Mouse (Mus musculus): ENCODE measurements around the gene Cacng2. TPM values are rescaled to one million over a fixed set of nuclear protein-coding genes. Genes with fewer than 3 reads are reported as not detected.

Gene Cacng2
- not detected in 2 replicates for polyA plus RNA-seq (2016; fragmentation: Nextera tagmentation; extraction: Ambion mirVana)

DNA sequence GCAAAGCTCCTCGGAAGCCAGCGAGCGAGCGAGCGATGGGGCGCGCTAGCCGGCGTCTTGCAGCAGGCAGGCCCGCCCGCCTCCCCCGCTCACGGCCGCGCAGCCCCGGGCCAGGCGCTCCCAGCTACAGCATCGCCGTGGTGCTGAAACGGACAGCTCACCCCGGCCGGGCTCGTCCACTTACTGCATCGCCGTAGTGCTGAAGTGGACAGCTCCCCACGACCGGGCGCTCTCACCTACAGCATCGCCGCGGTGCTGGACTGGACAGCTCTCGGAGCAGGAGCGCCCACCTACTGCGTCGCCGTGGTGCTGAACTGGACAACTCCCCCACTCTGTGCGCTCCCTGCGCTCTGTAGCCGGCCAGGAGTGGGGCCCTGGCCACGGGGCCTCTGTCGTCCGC lies at the start of gene Cacng2:
Gene Cacng2, minus strand, starts transcription at position 325 of the 400 bp plus-strand sequence.
- Histone ChIP-seq H3K9me3 (replicated peaks) (no peaks in the 10 kb centered on the region), H3K36me3 (no peaks in the 10 kb centered on the region), H3K27me3 (ENCODE audit: low read depth, poor library complexity, severe bottlenecking) (peaks cover 29% of the 10 kb centered on the region), H3K4me3 (peak within 1 kb of the TSS; percentile 43), H3K4me1 (peaks cover 7% of the 10 kb centered on the region), H3K27ac (no peak within 1 kb of the TSS)
- peak; percentile 100 for DNase-seq (ENCODE audit: low spot score)
- under 1% methylated on average over 40 of the region's 42 CpGs for WGBS

GRCm38 (mm10) chr15:78169566-78169965 lies 49.7 kb upstream of the Cacng2 start:
- peaks cover 35% of the 10 kb centered on the region for H3K36me3 ChIP-seq
- no peaks in the 10 kb centered on the region for H3K27me3 ChIP-seq (ENCODE audit: low read depth, poor library complexity, severe bottlenecking)
- H3K9me3 ChIP-seq (replicated peaks): no peaks in the 10 kb centered on the region
- WGBS: 87% methylated on average over 11 of the region's 11 CpGs
- H3K4me1 ChIP-seq: peaks cover 22% of the 10 kb centered on the region
- H3K4me3 ChIP-seq: no peak overlapping the region
- no peak for DNase-seq (ENCODE audit: low spot score)
- no peak overlapping the region for H3K27ac ChIP-seq

GRCm38 (mm10) chr15:78165292-78165691 lies 45.5 kb upstream of the Cacng2 start:
- H3K27ac ChIP-seq: no peak overlapping the region
- peaks cover 4% of the 10 kb centered on the region for H3K4me1 ChIP-seq
- 84% methylated on average over 4 of the region's 4 CpGs for WGBS
- no peak overlapping the region for H3K4me3 ChIP-seq
- H3K36me3 ChIP-seq: peaks cover 62% of the 10 kb centered on the region
- no peaks in the 10 kb centered on the region for H3K9me3 ChIP-seq (replicated peaks)
- no peaks in the 10 kb centered on the region for H3K27me3 ChIP-seq (ENCODE audit: low read depth, poor library complexity, severe bottlenecking)
- no peak for DNase-seq (ENCODE audit: low spot score)

DNA sequence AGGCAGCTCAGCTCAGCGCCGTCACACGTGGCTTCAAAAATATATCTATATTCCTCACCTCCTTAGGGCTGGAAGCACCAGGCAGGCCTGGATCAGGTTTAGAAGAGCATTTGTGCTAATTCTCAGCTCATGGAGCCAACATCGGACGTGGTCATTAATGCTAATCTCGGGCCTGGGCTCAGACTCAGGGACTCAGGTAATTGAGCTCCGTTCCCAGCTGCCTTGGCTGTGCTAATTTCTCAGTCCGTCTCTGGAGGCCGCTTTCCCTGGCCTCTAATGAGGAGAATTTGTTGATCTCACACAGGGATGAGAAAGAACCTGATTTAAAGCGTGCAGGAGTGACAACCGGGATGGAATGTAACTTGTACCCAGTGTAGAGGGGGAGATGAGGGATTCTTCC lies 44.6 kb upstream of the Cacng2 start:
- H3K36me3 ChIP-seq: peaks cover 64% of the 10 kb centered on the region
- WGBS: 91% methylated on average over 11 of the region's 11 CpGs

GRCm38 (mm10) chr15:78161946-78162345 lies 42.1 kb upstream of the Cacng2 start:
- DNase-seq (ENCODE audit: low spot score): no peak
- Histone ChIP-seq H3K4me1 (no peaks in the 10 kb centered on the region), H3K4me3 (no peak overlapping the region), H3K36me3 (peaks cover 57% of the 10 kb centered on the region), H3K27me3 (ENCODE audit: low read depth, poor library complexity, severe bottlenecking) (no peaks in the 10 kb centered on the region), H3K9me3 (replicated peaks) (no peaks in the 10 kb centered on the region), H3K27ac (no peak overlapping the region)
- 87% methylated on average over 9 of the region's 9 CpGs for WGBS

More for the DNA sequence above, 44.6 kb upstream of the Cacng2 start:
- Histone ChIP-seq H3K27me3 (ENCODE audit: low read depth, poor library complexity, severe bottlenecking) (no peaks in the 10 kb centered on the region), H3K4me3 (no peak overlapping the region), H3K4me1 (no peaks in the 10 kb centered on the region), H3K9me3 (replicated peaks) (no peaks in the 10 kb centered on the region), H3K27ac (no peak overlapping the region)
- DNase-seq (ENCODE audit: low spot score): no peak

GRCm38 (mm10) chr15:78158335-78158734 lies 38.5 kb upstream of the Cacng2 start:
- no peak for DNase-seq (ENCODE audit: low spot score)
- H3K27me3 ChIP-seq (ENCODE audit: low read depth, poor library complexity, severe bottlenecking): no peaks in the 10 kb centered on the region
- no peaks in the 10 kb centered on the region for H3K9me3 ChIP-seq (replicated peaks)
- H3K27ac ChIP-seq: no peak overlapping the region
- no peak overlapping the region for H3K4me3 ChIP-seq
- no peaks in the 10 kb centered on the region for H3K4me1 ChIP-seq
- 79% methylated on average over 5 of the region's 5 CpGs for WGBS
- H3K36me3 ChIP-seq: peaks cover 21% of the 10 kb centered on the region

DNA sequence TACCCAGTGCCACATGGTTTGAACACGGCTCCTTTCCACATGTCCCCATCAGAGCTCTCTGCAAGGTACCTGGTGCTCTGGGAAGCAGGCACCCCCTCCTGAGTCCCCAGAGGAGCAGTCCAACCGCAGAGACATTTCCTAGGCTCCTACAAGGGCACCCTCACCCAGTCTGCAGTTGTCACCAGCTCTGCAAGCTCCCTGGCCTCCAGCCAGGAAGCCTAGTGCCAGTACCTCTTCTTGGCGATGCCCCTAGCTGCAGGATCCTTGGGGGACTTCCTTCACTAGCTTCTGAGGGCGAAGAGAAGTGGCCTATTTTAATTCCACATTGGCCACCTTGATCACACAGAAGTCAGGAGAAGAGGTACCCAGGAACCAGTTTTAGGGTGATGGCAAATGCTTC lies 38.0 kb upstream of the Cacng2 start:
- H3K36me3 ChIP-seq: peaks cover 16% of the 10 kb centered on the region
- WGBS: 82% methylated on average over 4 of the region's 4 CpGs
- H3K4me1 ChIP-seq: no peaks in the 10 kb centered on the region
- H3K9me3 ChIP-seq (replicated peaks): no peaks in the 10 kb centered on the region
- no peak overlapping the region for H3K4me3 ChIP-seq
- no peak overlapping the region for H3K27ac ChIP-seq
- H3K27me3 ChIP-seq (ENCODE audit: low read depth, poor library complexity, severe bottlenecking): no peaks in the 10 kb centered on the region
- no peak for DNase-seq (ENCODE audit: low spot score)

DNA sequence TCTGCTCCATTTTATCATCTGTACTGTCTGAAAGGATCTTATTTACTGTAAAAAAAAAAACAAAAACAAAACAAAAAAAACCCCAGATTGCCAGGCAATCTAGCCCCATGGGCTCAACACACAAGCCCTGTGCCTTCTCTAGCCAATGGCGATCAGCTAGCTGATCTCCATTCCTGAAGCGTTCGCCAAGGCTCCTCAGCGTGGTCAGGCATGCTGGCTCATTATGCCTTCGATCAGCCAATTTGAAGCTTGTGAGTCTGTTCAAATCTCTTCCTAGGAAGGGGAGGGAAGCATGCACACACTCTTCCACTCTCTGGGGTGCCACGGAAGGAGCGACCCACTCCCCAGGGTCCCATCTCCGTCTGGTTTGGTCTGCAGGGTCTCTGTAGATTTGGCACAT lies 37.5 kb upstream of the Cacng2 start:
- H3K27me3 ChIP-seq (ENCODE audit: low read depth, poor library complexity, severe bottlenecking): no peaks in the 10 kb centered on the region
- no peaks in the 10 kb centered on the region for H3K9me3 ChIP-seq (replicated peaks)
- no peak for DNase-seq (ENCODE audit: low spot score)
- H3K27ac ChIP-seq: no peak overlapping the region
- WGBS: 88% methylated on average over 8 of the region's 8 CpGs
- no peaks in the 10 kb centered on the region for H3K4me1 ChIP-seq
- H3K4me3 ChIP-seq: no peak overlapping the region
- H3K36me3 ChIP-seq: peaks cover 12% of the 10 kb centered on the region

DNA sequence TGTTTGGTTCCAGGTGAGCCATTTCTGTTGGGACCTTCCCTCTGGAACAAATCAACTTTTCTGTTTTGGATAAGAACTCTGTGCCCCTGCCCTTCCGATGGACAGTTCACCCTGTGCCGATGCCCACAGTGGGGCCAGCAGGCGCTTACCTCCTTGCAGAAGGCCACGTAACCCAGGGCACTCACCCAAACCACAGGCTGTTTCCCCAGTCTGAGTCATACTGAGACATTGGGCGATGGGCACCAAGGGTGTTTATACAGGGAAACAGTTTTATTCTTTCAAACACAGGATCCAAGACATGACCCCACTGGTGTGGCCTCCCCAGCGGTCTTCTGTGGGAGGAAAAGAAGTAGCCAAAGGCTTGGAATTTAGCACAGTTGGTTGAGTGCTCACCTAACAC lies 35.6 kb upstream of the Cacng2 start:
- WGBS: 88% methylated on average over 6 of the region's 6 CpGs
- Histone ChIP-seq H3K36me3 (peaks cover 7% of the 10 kb centered on the region; the same call in 1 of the 2 replicates), H3K4me1 (no peaks in the 10 kb centered on the region), H3K27ac (no peak overlapping the region), H3K4me3 (no peak overlapping the region), H3K27me3 (ENCODE audit: low read depth, poor library complexity, severe bottlenecking) (no peaks in the 10 kb centered on the region), H3K9me3 (replicated peaks) (no peaks in the 10 kb centered on the region)
- no peak for DNase-seq (ENCODE audit: low spot score)

DNA sequence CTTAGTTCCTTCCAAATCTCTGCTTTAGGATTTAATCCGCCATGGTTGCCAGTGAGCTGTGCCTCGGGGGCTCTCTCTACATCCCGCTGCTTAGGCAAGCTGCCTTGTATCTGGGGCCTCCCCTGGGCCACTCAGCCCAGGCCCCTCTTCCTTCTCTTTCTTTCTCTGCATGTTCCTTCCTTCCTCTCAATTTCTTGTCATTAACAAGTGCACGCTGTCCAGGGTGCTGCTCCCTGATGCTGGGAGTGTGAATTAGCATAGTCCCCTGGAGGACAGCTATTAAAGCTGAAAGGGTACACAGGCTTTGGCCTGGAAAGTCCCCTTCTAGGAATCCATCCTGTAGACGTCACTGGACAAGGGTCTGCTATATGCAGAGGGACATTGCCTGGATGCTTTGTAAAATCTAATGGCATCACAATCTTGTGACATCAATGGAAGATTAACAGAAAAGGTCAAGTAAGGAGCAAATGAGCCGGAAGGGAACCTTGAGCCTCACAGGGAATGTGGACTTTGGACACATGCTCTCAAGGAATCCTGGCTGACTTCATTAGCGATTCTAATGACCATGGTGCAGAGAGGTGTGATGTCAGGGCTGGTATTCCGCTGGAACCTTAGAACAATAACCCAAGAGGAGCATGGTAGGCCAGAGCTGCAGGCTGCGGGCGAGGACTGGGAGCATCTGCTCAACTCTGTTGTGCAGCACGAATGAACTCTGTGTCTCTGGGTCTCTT lies 33.4 kb upstream of the Cacng2 start:
- DNase-seq (ENCODE audit: low spot score): peak; percentile 47
- Histone ChIP-seq H3K27me3 (ENCODE audit: low read depth, poor library complexity, severe bottlenecking) (no peaks in the 10 kb centered on the region), H3K4me1 (no peaks in the 10 kb centered on the region), H3K4me3 (no peak overlapping the region), H3K9me3 (replicated peaks) (no peaks in the 10 kb centered on the region), H3K36me3 (no peaks in the 10 kb centered on the region), H3K27ac (no peak overlapping the region)
- WGBS: 63% methylated on average over 11 of the region's 11 CpGs

GRCm38 (mm10) chr15:78148565-78148964 lies 28.7 kb upstream of the Cacng2 start:
- Histone ChIP-seq H3K36me3 (no peaks in the 10 kb centered on the region), H3K4me3 (no peak overlapping the region), H3K4me1 (no peaks in the 10 kb centered on the region), H3K9me3 (replicated peaks) (no peaks in the 10 kb centered on the region), H3K27ac (no peak overlapping the region), H3K27me3 (ENCODE audit: low read depth, poor library complexity, severe bottlenecking) (no peaks in the 10 kb centered on the region)
- DNase-seq (ENCODE audit: low spot score): no peak
- WGBS: 80% methylated on average over 7 of the region's 7 CpGs

- WGBS: 68% methylated on average over 8 of the region's 8 CpGs
- Histone ChIP-seq H3K4me1 (no peaks in the 10 kb centered on the region), H3K27me3 (ENCODE audit: low read depth, poor library complexity, severe bottlenecking) (no peaks in the 10 kb centered on the region), H3K9me3 (replicated peaks) (no peaks in the 10 kb centered on the region), H3K27ac (no peak overlapping the region), H3K36me3 (no peaks in the 10 kb centered on the region), H3K4me3 (no peak overlapping the region)
- no peak for DNase-seq (ENCODE audit: low spot score)
Observed at GRCm38 (mm10) chr15:78140226-78140625, 20.4 kb upstream of the Cacng2 start.

- Histone ChIP-seq H3K9me3 (replicated peaks) (no peaks in the 10 kb centered on the region), H3K36me3 (no peaks in the 10 kb centered on the region), H3K27ac (no peak overlapping the region), H3K4me1 (no peaks in the 10 kb centered on the region), H3K4me3 (no peak overlapping the region), H3K27me3 (ENCODE audit: low read depth, poor library complexity, severe bottlenecking) (no peaks in the 10 kb centered on the region)
- DNase-seq (ENCODE audit: low spot score): no peak
- 26% methylated on average over 6 of the region's 6 CpGs for WGBS
Observed at GRCm38 (mm10) chr15:78134606-78135005, 14.8 kb upstream of the Cacng2 start.

- H3K4me1 ChIP-seq: no peaks in the 10 kb centered on the region
- WGBS: 75% methylated on average over 2 of the region's 2 CpGs
- H3K27ac ChIP-seq: no peak overlapping the region
Observed at GRCm38 (mm10) chr15:78133389-78133788, 13.6 kb upstream of the Cacng2 start.

More at GRCm38 (mm10) chr15:78133389-78133788, 13.6 kb upstream of the Cacng2 start:
- Histone ChIP-seq H3K27me3 (ENCODE audit: low read depth, poor library complexity, severe bottlenecking) (no peaks in the 10 kb centered on the region), H3K9me3 (replicated peaks) (no peaks in the 10 kb centered on the region), H3K36me3 (no peaks in the 10 kb centered on the region), H3K4me3 (no peak overlapping the region)
- DNase-seq (ENCODE audit: low spot score): no peak
